Mouse (Mus musculus): ENCODE results near the gene Tex101.
A peak's percentile ranks its signal among the peaks of the same experiment; 100 is the strongest.
"Not testable (repeated sequence)": the region's sequence is repeated elsewhere in the genome, so short reads cannot be mapped to it uniquely, and the experiment has no call there.

Tex101 gene

DNA sequence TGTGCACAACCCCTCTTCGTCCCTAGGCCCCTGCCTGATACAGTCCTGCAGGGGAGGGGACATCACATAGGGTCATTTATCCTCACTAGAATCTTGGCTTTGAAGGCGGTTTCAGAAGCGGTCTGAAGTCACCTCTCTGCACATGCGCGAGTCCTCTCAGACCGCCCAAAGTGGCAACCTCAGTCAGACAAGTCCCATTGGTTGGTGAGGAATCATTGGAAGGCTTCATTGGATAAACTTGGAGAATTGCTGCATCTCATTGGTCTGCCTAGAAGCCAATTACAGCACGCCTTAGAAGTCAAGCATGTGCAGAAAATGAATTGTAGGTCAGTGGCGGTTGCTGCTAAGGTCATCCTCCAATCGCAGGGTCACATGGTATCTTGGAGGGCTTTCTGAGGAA, at the start of gene Tex101:
Gene Tex101 (minus strand): TSS at position 101 of the 400 bp plus-strand sequence.
- no peak for DNase-seq

GRCm38 (mm10) chr7:24715039-24715438, 38.6 kb upstream of the Tex101 start:
- DNase-seq, result no peak

- DNase-seq, result no peak
These were observed 32.4 kb upstream of the Tex101 start, which contains the start of gene BC049730 for GRCm38 (mm10) chr7:24708832-24709292. Gene BC049730 (plus strand): TSS chr7:24709242.

DNA sequence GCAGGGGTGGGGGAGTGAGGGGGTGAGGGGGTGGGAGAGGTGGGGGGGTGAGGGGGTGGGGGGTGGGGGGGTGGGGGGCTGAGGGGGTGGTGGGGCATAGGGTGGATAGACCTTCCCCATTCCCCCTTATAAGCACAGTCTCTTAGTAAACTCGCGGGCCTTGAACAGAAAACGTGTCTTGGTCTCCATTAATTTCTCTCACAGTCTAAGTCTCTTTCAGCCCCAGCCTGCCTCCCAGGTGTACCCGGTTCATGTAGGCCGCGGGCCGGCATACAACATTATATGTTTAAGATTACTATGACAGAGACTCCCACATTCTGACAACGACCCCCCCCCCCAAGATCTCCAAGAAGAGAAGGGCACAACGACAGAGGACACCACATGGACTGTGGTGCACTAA, 26.4 kb upstream of the Tex101 start:
- DNase-seq, result not testable (repeated sequence)

DNA sequence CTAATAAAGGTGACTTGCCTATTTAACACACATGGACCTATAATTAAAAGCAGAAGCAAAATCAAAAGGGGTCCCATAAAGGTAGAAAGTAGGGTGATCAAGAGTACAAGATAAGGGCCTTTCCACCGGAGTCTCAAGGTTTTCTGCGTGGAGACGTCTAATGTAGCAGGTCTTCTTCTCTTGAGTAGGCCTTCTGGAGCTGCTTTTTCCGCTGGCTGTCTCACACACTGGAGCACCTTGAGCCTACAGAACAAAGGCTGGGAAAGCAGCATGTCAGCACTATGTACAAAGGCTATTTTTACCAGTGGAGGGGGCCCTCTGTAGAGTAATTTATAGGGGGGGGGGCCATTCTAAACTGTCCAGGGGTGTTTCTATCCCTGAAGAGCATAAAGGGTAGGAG, 21.4 kb upstream of the Tex101 start:
- DNase-seq, result not testable (repeated sequence)

DNA sequence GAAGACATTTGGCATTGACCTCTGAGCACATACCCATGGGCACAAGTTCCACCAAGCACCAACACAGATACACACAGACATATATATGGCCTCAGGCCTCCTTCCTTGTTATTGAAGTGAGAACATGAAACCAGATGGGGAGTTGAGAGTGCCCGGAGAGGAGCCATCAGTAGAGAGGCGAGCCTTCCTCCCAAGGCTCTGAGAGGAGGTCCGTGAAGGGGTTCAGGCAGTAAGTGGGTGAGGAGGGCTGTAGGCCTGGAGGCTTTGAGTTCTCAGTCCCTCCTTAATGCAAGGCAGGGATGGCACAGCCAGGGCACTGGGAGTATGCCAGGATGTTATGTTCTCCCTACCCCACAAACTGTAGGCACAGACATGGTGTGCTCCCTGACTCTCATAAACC, 16.2 kb upstream of the Tex101 start:
- DNase-seq, result not testable (repeated sequence)

GRCm38 (mm10) chr7:24687519-24687918, 11.0 kb upstream of the Tex101 start:
- DNase-seq, result not testable (repeated sequence)

- DNase-seq, result not testable (repeated sequence)
These were observed 7.6 kb upstream of the Tex101 start for GRCm38 (mm10) chr7:24684121-24684520.

GRCm38 (mm10) chr7:24671944-24672439, 4.5 kb downstream of the Tex101 start:
- DNase-seq, result no peak

DNA sequence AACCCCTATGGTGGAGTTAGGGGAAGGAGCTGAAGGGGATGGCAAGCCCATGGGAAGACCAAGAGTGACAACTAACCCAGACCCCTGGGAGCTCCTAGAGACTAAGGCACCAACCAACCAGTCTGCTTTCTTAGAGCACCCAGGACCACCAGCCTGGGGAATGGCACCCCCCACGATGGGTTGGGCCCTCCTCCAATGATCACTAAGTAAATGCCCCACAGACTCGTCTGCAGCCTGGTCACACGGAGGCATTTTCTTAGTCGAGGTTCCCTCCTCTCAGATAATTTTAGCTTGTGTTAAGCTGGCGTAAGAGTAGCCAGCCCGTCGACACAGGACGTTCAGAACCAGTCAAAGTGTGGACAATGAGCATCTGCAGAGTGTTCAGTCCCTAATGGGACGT, 11.5 kb downstream of the Tex101 start:
- no peak for DNase-seq

DNA sequence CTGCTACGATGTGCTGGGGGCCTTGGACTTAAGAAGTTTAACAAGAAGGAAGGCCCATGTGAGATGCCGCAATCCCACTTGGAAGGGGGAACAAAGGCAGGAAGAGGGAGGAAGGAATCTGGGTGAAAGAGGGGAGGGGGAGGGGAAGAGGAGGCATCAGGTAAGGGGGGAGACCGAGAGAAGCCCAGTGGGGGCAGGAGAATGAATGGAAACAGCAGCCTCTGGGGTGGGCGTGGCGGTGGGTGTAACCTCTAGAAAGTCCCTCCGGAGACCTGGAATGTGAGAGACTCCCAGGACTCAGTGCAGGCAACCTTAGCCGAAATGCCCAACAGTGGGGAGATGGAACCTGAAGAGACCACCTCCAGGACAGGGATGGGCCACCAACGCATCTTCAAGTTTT, 12.2 kb downstream of the Tex101 start:
- DNase-seq, result no peak

DNA sequence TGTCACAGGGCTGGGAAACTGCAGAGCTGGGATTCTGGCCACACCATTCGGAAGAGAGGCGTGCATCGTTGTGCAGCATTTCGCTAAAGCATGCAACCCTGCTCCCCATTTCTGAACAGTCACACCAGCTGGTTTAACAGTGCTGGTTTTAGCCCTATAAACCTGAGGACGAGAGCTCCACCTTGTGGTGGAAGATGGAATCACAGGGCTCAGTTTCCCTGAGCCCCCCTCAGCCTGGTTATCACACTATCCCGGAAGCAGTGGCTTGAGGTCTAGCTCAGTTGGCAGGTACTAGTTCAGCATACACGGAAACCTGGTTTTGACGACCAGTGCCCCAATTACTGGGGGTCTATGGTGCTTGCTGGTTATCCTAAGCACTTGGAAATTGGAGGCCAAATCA, 13.9 kb downstream of the Tex101 start:
- DNase-seq, result peak; percentile 77 to 88

DNA sequence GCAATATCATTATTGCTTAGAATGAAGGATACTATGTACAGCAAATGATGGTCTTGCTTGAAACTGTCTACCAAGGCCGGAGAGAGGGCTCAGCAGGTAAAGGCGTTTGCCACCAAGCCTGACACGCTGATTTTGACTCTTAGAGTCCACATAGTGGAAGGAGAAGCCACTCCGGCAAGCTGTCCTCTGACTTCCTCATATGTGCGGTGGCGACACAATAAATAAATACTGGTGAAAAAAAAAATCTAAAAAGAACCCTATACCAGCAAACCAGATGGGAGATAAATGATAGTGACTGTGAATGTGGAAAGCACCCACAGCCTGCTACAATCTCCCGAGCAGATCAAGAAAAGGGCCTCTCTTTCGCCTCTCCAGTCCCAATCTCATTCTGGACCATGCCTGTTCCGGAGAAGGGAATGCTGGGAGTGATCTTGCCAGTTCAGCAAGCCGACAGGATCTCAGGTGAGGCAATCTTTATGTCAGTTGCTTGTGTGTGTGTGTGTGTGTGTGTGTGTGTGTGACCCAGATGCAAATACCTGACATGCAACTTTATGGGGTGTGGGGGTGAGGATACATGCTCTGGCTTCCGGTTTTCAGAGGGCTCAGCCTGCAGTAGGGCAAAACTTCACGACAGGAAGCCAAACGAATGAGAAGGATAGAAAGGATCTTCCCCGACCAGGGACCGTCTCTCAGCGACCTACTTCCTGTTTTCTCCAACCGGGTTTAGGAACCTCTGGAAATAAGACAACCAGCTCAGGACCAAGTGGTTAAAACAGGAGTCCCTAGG, 15.2 kb downstream of the Tex101 start:
- no peak for DNase-seq

- DNase-seq, result no peak
These were observed 16.6 kb downstream of the Tex101 start for GRCm38 (mm10) chr7:24659737-24660357.

- peak; percentile 70 to 73 for DNase-seq
These were observed 22.8 kb downstream of the Tex101 start for GRCm38 (mm10) chr7:24653681-24654080.

DNA sequence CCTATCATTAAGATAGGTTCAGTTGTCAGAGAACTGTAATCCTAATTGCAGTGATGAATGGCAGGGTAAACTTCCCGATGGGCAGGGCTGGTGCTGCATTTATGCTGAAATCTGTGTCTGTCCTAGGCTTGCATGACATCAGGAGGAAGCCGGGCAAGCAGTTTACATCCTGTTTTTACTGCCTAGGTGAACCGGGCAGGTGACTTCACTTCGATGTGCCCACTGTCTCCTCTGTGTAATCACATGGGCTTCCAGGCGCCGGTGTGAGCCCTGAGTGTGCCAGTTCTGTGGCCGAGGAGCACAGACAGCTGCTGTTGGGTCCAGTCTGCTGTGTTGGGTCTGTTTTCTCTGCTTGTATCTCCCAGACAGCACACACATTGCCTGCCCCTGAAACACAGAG, 30.0 kb downstream of the Tex101 start:
- DNase-seq, result no peak

- DNase-seq, result no peak
These were observed 31.5 kb downstream of the Tex101 start for GRCm38 (mm10) chr7:24644996-24645395.

DNA sequence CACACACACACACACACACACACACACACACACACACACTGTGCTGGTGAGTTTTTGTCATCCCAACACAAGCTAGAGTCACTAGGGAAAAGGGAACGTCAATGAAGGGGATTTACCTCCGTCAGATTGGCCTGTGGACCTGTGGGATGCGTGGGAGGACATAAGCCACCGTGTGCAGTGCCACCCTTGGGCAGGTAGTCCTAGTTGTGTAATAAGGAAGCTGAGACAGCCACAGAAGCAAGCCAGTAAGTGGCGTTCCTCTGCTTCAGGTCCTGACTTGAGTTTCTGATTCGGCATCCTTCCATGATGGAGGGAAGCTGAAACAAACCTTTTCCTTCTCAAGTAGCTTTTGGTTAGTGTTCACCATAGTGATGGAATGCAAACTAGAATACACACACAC, 32.0 kb downstream of the Tex101 start:
- DNase-seq, result no peak

DNA sequence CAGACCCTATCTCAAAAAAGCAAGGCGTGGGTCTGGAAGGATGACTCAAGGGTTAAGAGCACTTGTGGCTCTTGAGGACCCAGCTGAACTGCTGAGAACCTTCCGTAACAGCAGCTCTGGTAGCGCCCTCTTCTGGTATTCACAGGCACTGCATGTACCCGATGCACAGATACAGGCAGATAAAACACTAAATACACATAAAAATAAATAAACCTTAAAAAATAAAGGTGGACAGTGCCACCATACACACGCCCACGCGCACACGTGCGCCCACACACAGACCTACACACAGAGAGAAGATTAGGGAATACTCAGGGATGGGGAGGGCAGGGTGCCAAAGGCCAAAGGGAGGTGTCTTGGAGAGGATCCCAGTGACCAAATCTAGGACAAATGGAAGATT, 34.0 kb downstream of the Tex101 start:
- peak; percentile 53 to 67 for DNase-seq

GRCm38 (mm10) chr7:24640450-24640849, 36.0 kb downstream of the Tex101 start:
- no peak for DNase-seq

DNA sequence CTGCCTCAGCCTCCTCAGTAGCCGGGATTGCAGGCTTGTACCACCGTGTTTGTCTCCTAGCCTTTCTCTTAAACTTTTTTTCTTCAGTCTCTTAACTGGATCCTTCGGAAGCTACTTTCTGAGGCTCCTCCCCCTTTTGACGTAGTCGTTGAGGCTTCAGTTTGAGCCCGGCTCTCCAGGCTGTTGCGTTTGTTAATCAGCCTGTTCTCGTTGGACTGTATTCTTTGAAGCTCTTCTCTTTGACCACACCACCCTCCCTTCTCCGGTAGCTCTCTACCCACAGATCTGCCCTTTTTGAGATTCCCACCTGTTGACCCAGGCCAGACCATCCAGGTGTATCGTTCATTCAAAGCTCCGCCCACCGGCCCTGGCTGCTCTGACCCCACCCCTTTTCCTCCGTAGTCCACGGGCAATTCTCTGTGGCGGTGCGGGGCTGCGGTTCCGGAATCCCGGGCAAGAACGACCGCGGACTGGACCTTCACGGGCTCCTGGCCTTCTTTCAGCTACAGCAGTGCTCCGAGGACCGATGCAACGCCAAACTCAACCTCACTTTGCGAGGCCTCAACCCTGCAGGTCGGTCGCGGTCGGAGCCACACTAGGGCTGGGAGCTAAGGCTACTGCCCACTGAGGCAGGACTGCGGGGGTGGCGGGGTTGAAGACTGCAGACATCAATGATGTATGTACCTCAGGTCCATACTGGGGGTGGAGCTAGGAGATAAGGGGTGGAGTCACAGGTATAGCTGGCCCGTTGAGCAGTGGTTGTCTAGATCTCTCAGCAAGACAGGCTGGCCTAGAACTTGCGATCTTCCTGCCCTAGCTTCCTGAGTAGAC, 38.2 kb downstream of the Tex101 start:
- DNase-seq, result peak in 1 of 2 experiments; percentile 18

GRCm38 (mm10) chr7:24637046-24637445, 39.4 kb downstream of the Tex101 start:
- DNase-seq, result no peak

DNA sequence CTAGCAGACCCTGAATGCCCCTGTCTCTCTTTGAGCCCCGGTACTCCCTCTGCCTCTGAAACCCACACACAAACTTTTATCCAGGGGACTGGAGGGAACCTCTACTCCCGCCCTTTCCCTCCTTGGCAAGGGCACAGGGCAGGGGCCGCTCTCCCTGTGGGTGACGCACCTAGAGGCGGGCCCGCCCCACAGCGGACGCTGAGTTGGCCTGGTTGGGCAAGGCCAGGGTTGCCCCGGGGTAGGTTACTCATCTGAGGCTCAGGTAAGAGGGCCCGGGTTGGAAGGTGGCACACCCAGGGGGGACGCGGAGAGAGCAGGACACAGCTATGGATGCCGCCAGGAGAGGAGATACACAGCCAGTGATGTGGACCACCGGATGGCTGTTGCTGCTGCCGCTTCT, 40.2 kb downstream of the Tex101 start, which contains the start of gene Lypd3:
Gene Lypd3 (plus strand): TSS at position 287 of the 400 bp plus-strand sequence.
- no peak for DNase-seq
